Mouse (Mus musculus) liver, embryonic 11.5 days (tissue): ENCODE measurements around the gene Stpg1. TPM values are rescaled to one million over a fixed set of nuclear protein-coding genes. Genes with fewer than 3 reads are reported as not detected.

Experiments used
- ATAC-seq: fragments of 200-750 bp; cut with Nextera tagmentation; replicated peaks from 2 replicates; pipeline ENCODE4 v1.8.0; 2017; ENCODE audit warnings: moderate number of reproducible peaks, mild to moderate bottlenecking, moderate TSS enrichment, moderate library complexity; ENCODE audit not compliant: low FRiP score
- DNase-seq: peaks from one replicate; pipeline ENCODE4 v3.0.0-alpha.2; 2017; ENCODE audit warnings: low spot score
- H3K27ac ChIP-seq: fragments of 300-500 bp; sonication (generic); 2 replicates; pipeline ENCODE4 v1.5.1; 2014; ENCODE audit warnings: mild to moderate bottlenecking, low read depth, low read length, control low read depth
- H3K27me3 ChIP-seq: fragments of 300-500 bp; sonication (generic); replicated peaks from 2 replicates; pipeline ENCODE4 v1.6.1; 2014; ENCODE audit warnings: low read length, mixed read lengths; ENCODE audit not compliant: control insufficient read depth, insufficient read depth
- H3K36me3 ChIP-seq: fragments of 300-500 bp; sonication (generic); 2 replicates; pipeline ENCODE4 v1.6.1; 2014; ENCODE audit warnings: mild to moderate bottlenecking, low read length, moderate library complexity, mixed read lengths; ENCODE audit not compliant: control insufficient read depth, insufficient read depth
- H3K4me1 ChIP-seq: fragments of 300-500 bp; sonication (generic); replicated peaks from 2 replicates; pipeline ENCODE4 v1.6.1; 2014; ENCODE audit warnings: low read length, mixed read lengths; ENCODE audit not compliant: control insufficient read depth, insufficient read depth
- H3K4me2 ChIP-seq: fragments of 300-500 bp; sonication (generic); 2 replicates; pipeline ENCODE4 v1.6.1; 2014; ENCODE audit warnings: mild to moderate bottlenecking, control low read depth, moderate library complexity
- H3K4me3 ChIP-seq: fragments of 300-500 bp; sonication (generic); 2 replicates; pipeline ENCODE4 v1.5.1; 2014; ENCODE audit warnings: low read depth, low read length, control low read depth
- H3K9ac ChIP-seq: fragments of 300-500 bp; sonication (generic); 2 replicates; pipeline ENCODE4 v1.6.1; 2014; ENCODE audit warnings: low read depth, low read length, control low read depth
- H3K9me3 ChIP-seq: fragments of 300-500 bp; sonication (generic); 2 replicates; pipeline ENCODE4 v1.6.1; 2016; ENCODE audit warnings: low read length, inconsistent platforms, mixed read lengths; ENCODE audit not compliant: control insufficient read depth
- WGBS: fragments of 180-500 bp; shearing (Covaris S2); extraction: QIAGEN DNeasy Blood & Tissue Kit; methylation state at CpG from one replicate; pipeline ENCODE4 v1.1.7; 2014; 5-methylcytosine and 5-hydroxymethylcytosine counted together
- polyA plus RNA-seq: library from polyadenylated mRNA; unstranded; fragments of >200 nt; fragmentation: Nextera tagmentation; extraction: Ambion mirVana; gene quantifications from 2 replicates; pipeline ENCODE4 v1.2.1, GENCODE M21; 2014

The Stpg1 gene
- polyA plus RNA-seq, 1 experiment from 2014 or later = 0.15 TPM

GRCm38 (mm10) chr4:135486352-135486751 lies 8.2 kb upstream of the Stpg1 start:
- ATAC-seq (no peak), DNase-seq (no peak)
- Histone ChIP-seq H3K4me1 (0 out of 2 replicates have a peak, but pooled peaks cover 5% of the 10 kb centered on the region), H3K9ac (no peak overlapping the region), H3K27me3 (no peaks in the 10 kb centered on the region), H3K36me3 (no peaks in the 10 kb centered on the region), H3K4me3 (no peak overlapping the region), H3K4me2 (no peak overlapping the region), H3K27ac (no peak overlapping the region), H3K9me3 (no peaks in the 10 kb centered on the region)
- WGBS = 88% methylated on average over 11 of the region's 11 CpGs

DNA sequence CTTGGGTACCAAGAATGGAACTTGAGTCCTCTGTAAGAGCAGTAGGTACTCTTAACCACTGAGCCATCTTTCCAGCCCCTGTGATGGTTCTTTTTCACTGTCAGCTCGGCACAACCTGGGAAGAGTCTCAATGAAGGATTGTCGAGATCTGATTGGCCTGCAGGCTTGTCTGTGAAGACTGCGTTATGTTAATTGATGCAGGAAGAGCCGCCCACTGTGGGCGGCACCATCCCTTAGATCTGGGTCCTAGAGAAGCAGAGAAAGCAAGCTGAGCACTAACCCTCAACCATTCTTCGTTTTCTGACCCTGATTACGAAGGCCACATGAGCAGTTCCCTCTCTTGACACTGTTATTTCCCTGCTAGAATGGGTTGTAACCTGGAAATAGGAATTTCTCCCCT lies 5.3 kb upstream of the Stpg1 start:
- ATAC-seq = no peak

GRCm38 (mm10) chr4:135493271-135493670 lies 1.3 kb upstream of the Stpg1 start:
- H3K36me3 ChIP-seq = no peaks in the 10 kb centered on the region
- DNase-seq (no peak), ATAC-seq (no peak)
- peak overlapping the region; percentile 81 for H3K4me3 ChIP-seq
- no peaks in the 10 kb centered on the region for H3K9me3 ChIP-seq
- H3K27me3 ChIP-seq = no peaks in the 10 kb centered on the region
- H3K4me1 ChIP-seq = peaks cover 13% of the 10 kb centered on the region
- peak overlapping the region; percentile 10; the same call in 1 of the 2 replicates for H3K27ac ChIP-seq
- peak overlapping the region; percentile 62 for H3K9ac ChIP-seq
- peak overlapping the region; percentile 94 for H3K4me2 ChIP-seq
- WGBS = 44% methylated on average over 4 of the region's 4 CpGs

More for the DNA sequence above, 5.3 kb upstream of the Stpg1 start:
- no peak for DNase-seq
- Histone ChIP-seq H3K4me2 (no peak overlapping the region), H3K4me3 (no peak overlapping the region), H3K9ac (no peak overlapping the region), H3K27me3 (no peaks in the 10 kb centered on the region), H3K27ac (no peak overlapping the region), H3K36me3 (no peaks in the 10 kb centered on the region), H3K9me3 (no peaks in the 10 kb centered on the region), H3K4me1 (peaks cover 8% of the 10 kb centered on the region)
- 79% methylated on average over 7 of the region's 7 CpGs for WGBS

DNA sequence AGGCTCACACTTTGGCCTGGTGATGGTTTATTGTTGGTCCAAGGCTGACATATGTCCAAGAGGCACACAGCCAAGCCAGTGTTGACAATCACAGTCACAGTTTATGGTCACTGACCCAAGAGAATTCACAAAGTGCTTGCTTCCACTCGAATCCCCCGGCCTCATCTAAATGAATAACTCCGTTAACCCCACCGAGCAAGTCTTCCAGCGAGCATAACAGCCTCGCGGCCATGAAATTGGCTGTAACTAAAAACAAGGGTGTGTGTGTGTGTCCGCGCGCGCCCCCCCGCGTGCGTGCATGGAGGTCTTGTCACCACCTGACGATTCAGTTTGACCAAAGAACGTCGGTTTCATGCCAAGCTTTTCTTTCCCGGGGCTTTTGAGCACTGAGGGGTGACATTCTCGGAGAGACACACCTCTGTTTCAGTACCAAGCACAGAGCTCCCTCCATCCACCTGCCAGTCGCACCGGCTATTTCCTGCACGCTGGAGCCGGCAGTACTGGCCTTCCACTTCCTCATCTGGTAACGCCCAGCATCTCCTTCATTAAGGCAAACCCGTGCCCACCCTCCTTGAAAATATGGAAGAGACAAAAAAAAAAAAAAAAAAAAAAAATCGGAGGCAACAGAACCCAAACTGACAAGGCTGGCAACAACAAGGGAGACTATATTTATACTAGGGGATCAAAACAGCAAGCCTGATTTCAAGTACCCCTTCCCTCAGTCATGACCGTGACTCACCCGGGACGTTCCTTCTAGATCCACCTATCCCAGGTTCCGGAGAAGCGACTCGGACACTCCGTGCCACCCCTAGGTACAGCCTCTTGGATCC lies 684 bp upstream of the Stpg1 start:
- Histone ChIP-seq H3K9ac (peak overlapping the region; percentile 62), H3K4me1 (peaks cover 13% of the 10 kb centered on the region), H3K27me3 (no peaks in the 10 kb centered on the region), H3K9me3 (no peaks in the 10 kb centered on the region), H3K27ac (peak overlapping the region; percentile 36), H3K4me2 (peak overlapping the region; percentile 94), H3K36me3 (no peaks in the 10 kb centered on the region), H3K4me3 (peak overlapping the region; percentile 81)
- WGBS = 3% methylated on average over 33 of the region's 33 CpGs
- ATAC-seq (no peak), DNase-seq (peak; percentile 58)

DNA sequence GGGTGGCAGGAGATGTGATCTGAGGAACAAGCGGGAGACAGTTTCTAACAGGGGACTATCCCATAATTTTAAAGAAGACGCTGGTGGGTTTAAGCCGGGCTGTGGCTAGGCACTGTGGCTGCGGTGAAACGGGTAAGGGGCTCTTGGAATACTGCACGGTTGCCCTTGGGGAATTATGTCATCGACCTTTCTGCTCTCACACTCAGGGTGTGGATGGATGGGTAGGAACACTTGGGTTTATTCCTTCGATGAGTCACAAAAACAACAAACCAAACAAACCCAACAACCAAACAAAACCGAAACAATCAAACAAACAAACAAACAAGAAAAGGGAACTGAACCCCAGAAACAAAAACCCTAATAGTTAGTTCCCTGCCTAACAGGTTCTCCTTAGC lies 804 bp downstream of the Stpg1 start:
- Histone ChIP-seq H3K9me3 (no peaks in the 10 kb centered on the region), H3K4me2 (peak overlapping the region; percentile 94), H3K27me3 (no peaks in the 10 kb centered on the region), H3K4me1 (peaks cover 13% of the 10 kb centered on the region), H3K4me3 (peak overlapping the region; percentile 81), H3K9ac (peak overlapping the region; percentile 71; the same call in 1 of the 2 replicates), H3K27ac (no peak overlapping the region), H3K36me3 (no peaks in the 10 kb centered on the region)
- 20% methylated on average over 9 of the region's 9 CpGs for WGBS
- no peak for DNase-seq
- ATAC-seq = no peak

DNA sequence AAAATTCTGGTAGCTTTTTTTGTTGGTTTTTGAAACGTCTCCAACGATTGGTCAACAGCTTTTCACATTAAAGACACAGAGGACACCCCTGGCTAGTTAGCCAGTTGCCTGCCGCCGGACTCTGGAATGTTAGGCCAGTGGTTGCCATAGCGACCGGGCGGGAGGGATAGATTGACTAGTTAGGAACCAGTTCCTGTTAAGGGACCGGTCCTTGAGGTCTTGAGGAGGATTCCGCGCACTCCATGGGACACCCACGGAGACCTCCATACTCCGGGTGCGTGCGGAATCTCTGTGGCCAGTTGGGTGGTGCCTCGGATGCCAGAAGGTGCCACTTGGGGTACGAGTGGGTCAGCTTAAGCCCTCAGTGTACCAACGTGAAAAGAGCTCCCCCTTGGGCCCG lies 1.2 kb downstream of the Stpg1 start:
- no peaks in the 10 kb centered on the region for H3K36me3 ChIP-seq
- peak overlapping the region; percentile 94 for H3K4me2 ChIP-seq
- 26% methylated on average over 18 of the region's 18 CpGs for WGBS
- peak; percentile 66 for DNase-seq
- no peak overlapping the region for H3K9ac ChIP-seq
- no peak overlapping the region for H3K27ac ChIP-seq
- no peaks in the 10 kb centered on the region for H3K27me3 ChIP-seq
- no peak for ATAC-seq
- peak overlapping the region; percentile 81 for H3K4me3 ChIP-seq
- no peaks in the 10 kb centered on the region; the same call in 1 of the 2 replicates for H3K9me3 ChIP-seq
- H3K4me1 ChIP-seq = peaks cover 13% of the 10 kb centered on the region

- 74% methylated on average over 6 of the region's 6 CpGs for WGBS
- no peak overlapping the region for H3K4me2 ChIP-seq
Observed at GRCm38 (mm10) chr4:135498136-135498535, 3.5 kb downstream of the Stpg1 start.

GRCm38 (mm10) chr4:135499831-135500230 lies 5.2 kb downstream of the Stpg1 start:
- no peak overlapping the region for H3K27ac ChIP-seq
- no peaks in the 10 kb centered on the region for H3K27me3 ChIP-seq
- H3K4me3 ChIP-seq = no peak overlapping the region
- no peak overlapping the region for H3K4me2 ChIP-seq
- no peaks in the 10 kb centered on the region; the same call in 1 of the 2 replicates for H3K9me3 ChIP-seq
- H3K9ac ChIP-seq = no peak overlapping the region
- WGBS = 72% methylated on average over 3 of the region's 3 CpGs
- ATAC-seq (no peak), DNase-seq (no peak)
- no peaks in the 10 kb centered on the region for H3K36me3 ChIP-seq
- H3K4me1 ChIP-seq = 0 out of 2 replicates have a peak, but pooled peaks cover 5% of the 10 kb centered on the region

More at GRCm38 (mm10) chr4:135498136-135498535, 3.5 kb downstream of the Stpg1 start:
- H3K9ac ChIP-seq = no peak overlapping the region
- no peaks in the 10 kb centered on the region for H3K36me3 ChIP-seq
- DNase-seq (no peak), ATAC-seq (no peak)
- no peak overlapping the region for H3K27ac ChIP-seq
- H3K4me3 ChIP-seq = no peak overlapping the region
- no peaks in the 10 kb centered on the region for H3K27me3 ChIP-seq
- H3K9me3 ChIP-seq = no peaks in the 10 kb centered on the region; the same call in 1 of the 2 replicates
- peaks cover 11% of the 10 kb centered on the region for H3K4me1 ChIP-seq

- H3K27ac ChIP-seq = no peak overlapping the region
- H3K4me1 ChIP-seq = no peaks in the 10 kb centered on the region
- H3K27me3 ChIP-seq = no peaks in the 10 kb centered on the region
- H3K36me3 ChIP-seq = no peaks in the 10 kb centered on the region
- H3K9me3 ChIP-seq = no peaks in the 10 kb centered on the region; the same call in 1 of the 2 replicates
- H3K4me2 ChIP-seq = no peak overlapping the region
- ATAC-seq = no peak
- no peak for DNase-seq
- no peak overlapping the region for H3K4me3 ChIP-seq
- 39% methylated on average over 4 of the region's 4 CpGs for WGBS
- no peak overlapping the region for H3K9ac ChIP-seq
Observed at GRCm38 (mm10) chr4:135501587-135501986, 7.0 kb downstream of the Stpg1 start.
